Mouse (Mus musculus) layer of hippocampus, postnatal 36 days (tissue): Measurements from ENCODE around the gene Stk40. TPM values are rescaled to one million over a fixed set of nuclear protein-coding genes. Genes with fewer than 3 reads are reported as not detected.
A peak's percentile ranks its signal among the peaks of the same experiment; 100 is the strongest.
"Not testable (repeated sequence)": the region's sequence is repeated elsewhere in the genome, so short reads cannot be mapped to it uniquely, and the experiment has no call there.

ENCODE experiments used
- DNase-seq, 2 experiments: peaks; one replicate each; pipeline ENCODE4 v3.0.0; 2022
- total RNA-seq, 2 experiments: library from RNA; stranded (reverse); gene quantifications; 2 replicates each; pipeline ENCODE4 v1.2.3; 2021

Gene Stk40
- 10 to 100 TPM; 28.5 to 29.0 TPM for total RNA-seq

GRCm38 (mm10) chr4:126103590-126104068, at the start of gene Stk40:
Gene Stk40, plus strand, starts transcription at chr4:126103957.
- DNase-seq: peak; percentile 93

GRCm38 (mm10) chr4:126057207-126058133, 46.3 kb upstream of the Stk40 start:
- no peak for DNase-seq

GRCm38 (mm10) chr4:126058134-126058996, 45.4 kb upstream of the Stk40 start, which contains the start of gene Oscp1:
Gene Oscp1, plus strand, starts transcription at chr4:126058565.
- DNase-seq: peak; percentile 91 to 93

DNA sequence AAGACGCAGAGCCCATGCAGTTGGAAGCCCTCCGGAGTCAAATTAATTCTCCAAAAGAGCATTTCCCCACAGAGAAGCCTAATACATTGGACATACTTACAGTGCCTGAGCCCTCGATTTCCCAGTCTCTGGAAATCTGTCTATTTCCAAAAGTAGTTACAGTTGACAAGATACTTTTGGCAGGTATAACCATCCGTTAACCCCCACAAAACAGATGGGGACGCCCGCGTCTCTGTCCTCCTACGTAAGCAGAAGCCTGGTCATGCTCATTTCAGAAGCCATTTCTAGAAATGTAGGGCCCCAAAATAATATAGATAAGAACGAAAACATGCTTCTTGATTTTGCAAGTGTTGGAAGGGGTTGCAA, 44.8 kb upstream of the Stk40 start:
- DNase-seq: peak; percentile 62 to 68

- DNase-seq: no peak
Measured at GRCm38 (mm10) chr4:126062856-126063255, 40.9 kb upstream of the Stk40 start.

- peak; percentile 48 to 55 for DNase-seq
Measured at GRCm38 (mm10) chr4:126065241-126065640, 38.5 kb upstream of the Stk40 start.

GRCm38 (mm10) chr4:126067401-126068077, 36.2 kb upstream of the Stk40 start:
- DNase-seq: no peak

DNA sequence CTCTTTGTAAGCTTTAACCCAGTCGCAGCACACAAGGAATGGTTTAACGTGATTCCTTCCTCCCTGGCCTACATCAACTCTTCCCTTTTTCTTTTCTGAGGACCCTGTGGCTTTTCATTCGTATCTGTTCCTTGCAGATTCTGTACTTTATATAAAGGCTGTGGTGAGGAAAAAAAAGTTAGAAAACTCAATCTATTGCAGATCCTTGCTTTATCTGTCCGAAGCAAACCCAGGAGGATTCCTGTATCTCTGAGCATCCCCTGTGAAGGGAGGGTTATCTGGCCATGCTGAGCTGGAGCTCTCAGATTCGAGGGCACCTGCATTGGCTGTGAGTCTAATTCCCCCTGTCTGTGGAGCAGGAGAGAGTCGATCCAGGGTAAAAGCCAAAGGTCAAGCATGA, 34.9 kb upstream of the Stk40 start:
- DNase-seq: no peak

DNA sequence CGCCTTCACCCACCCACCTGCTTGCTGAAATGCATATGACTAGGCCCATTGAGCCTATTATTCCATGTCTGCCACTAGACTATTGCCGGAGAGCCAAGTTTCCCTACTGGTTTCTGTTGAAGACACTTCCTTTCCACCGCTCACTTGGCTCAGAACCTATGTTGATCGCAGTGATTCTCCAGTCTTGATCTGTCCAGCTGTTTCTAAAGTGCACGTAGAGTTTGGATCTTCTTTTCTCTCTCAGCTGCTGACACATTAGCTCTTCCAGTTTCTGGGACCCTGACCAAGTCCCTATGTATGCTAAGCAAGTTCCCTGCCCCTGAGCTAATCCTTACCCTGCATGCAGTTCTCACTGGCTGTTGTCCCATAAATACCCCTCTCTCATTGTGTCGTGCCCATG, 25.9 kb upstream of the Stk40 start:
- no peak for DNase-seq

GRCm38 (mm10) chr4:126079266-126079665, 24.5 kb upstream of the Stk40 start:
- no peak for DNase-seq

GRCm38 (mm10) chr4:126081601-126082000, 22.2 kb upstream of the Stk40 start:
- DNase-seq: no peak

- no peak for DNase-seq
Measured at GRCm38 (mm10) chr4:126083021-126083420, 20.7 kb upstream of the Stk40 start.

GRCm38 (mm10) chr4:126084382-126084781, 19.4 kb upstream of the Stk40 start:
- DNase-seq: no peak

- DNase-seq: peak; percentile 71
Measured at GRCm38 (mm10) chr4:126085996-126086576, 17.7 kb upstream of the Stk40 start.

DNA sequence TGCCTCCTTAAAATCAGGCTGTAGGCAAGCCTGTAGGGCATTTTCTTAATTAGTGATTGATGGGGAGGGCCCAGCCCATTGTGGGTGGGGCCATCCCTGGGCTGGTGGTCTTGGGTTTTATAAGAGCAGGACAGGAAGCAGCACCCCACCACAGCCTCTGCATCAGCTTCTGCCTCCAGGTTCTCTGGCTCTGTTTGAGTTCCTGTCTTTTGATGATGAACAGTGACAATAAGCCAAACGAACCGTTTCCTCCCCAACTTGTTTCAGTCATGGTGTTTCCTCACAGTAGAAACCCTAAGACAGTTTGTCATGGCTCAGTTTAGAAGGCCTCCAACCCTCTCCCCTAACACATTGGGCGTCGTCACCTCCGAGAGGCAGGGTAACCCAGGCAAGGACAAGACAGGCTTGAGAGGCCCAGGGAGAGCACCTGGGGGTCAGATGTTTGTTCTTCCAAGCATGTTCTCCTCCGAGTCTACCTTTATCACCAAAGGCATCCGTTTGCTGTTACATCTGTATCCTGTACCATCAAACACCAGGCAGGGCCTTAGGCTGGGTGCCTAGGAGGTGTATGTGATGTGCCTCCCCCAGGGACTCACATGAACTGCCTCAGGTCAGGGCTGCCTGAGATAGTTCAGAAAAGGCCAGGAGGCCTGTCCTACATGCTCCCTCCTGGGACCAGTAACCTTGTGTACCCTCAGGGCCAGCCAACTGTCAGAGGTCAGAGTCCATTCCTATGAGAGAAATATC, 13.5 kb upstream of the Stk40 start:
- DNase-seq: no peak

DNA sequence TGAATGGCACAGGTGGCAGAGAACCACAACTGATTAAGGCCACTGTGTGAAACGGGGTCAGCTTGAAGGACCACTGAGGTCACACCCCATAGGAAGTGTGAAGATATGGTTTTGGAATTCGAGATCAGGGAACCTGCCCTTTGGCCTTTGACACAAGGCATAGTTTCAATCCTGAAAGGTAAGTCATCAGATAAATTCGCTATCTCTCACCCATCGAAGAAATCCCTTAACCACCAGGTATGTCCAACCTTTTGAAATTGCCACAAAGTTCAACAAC, 13.0 kb upstream of the Stk40 start:
- DNase-seq: no peak

- DNase-seq: no peak
Measured at GRCm38 (mm10) chr4:126091873-126092272, 11.9 kb upstream of the Stk40 start.

- not testable (repeated sequence) for DNase-seq
Measured at GRCm38 (mm10) chr4:126095622-126096430, 7.9 kb upstream of the Stk40 start.

GRCm38 (mm10) chr4:126096464-126097111, 7.2 kb upstream of the Stk40 start, which contains the start of gene Lsm10:
Gene Lsm10, plus strand, starts transcription at chr4:126096623.
- peak; percentile 93 to 95 for DNase-seq

GRCm38 (mm10) chr4:126097711-126098253, 6.0 kb upstream of the Stk40 start:
- no peak for DNase-seq
